Mouse (Mus musculus) brain, embryonic 18.5 days (tissue): ENCODE measurements at regions not wholly inside any gene's neighbourhood (a gene's known extent, or its start where the extent isn't known, plus 50 kb on each side); places are given as distances from the start of the nearest gene placed in this dataset.
A peak's percentile ranks its signal among the peaks of the same experiment; 100 is the strongest.

Experiments used
- DNase-seq: peaks from one replicate; pipeline ENCODE4 v3.0.0-alpha.2; 2012; ENCODE audit warnings: low read depth, low spot score

DNA sequence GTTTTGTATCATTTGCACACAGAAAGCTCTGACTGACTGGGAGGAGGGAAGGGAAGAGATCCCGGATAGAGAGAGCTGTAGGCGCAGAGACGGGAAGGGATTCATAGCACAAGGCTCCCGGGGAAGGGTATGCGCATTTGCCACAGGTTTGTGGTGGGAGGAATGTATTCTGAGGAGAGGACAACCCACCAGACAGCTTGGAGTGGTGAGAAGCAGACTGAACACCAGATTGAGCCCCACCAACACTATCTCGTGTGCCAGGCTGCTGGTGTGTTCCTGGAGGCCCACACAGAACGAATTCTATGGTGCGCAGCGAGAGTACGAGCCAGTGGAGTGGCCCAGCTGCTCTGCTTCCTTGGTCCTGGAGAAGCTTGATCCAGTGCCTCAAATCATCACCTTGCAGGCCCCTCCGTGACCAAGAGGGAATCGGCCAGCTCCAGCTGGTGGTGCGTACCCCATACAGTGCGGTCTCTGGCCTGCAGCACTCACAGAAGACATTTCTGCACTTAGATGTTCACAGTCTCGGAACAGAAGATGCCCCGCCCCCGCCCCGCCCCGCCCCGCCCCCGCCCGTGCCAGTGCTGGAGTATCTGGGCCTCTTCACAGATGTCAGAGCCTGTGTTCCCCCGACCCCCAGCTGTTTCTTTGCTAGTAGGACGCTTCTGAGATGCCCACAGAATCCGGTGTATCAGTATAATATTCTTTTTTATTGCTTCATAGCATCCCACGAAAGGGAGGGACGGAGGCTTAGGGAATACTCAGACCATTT, 92.8 kb upstream of the Tmem189 start:
- peak; percentile 20 for DNase-seq

DNA sequence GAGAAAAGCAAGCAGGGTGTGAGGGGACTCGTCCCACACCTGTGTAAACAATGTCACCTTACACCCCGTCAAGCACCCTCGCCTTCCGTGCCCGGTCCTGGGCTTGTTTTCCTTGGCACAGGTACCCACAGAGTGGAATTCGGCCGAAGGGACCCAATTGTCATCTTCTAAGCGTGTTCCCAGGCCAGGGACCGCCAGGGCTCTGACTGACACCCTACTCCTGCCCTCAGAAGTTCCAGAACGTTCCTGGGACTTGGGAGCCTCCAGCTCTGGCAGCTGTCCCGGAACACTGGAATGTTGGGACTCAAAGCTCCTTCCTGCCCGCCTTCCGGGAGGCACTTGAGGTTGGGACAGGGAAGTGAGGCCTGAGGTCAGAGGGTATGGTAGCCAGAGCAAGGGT, 91.9 kb upstream of the Tmem189 start:
- no peak for DNase-seq

DNA sequence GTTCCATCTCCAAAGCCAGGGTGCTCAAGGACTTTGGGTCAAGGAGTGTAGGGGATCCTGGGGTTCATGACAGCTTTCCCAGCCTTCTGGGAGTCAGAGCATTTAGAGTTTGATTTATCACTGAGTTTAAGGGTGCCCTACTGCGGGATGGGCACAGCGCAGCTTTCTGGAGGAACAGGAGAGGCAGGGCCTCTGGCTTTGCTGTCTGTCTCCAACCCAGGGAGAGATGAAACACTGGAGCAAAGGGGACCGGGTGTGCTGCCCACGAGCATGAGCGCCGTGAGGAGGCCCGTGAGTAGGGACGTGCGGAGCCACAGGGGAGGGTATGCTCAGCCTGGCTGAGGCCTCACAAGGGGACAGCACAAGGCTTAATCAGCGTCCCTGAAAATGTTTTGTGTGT, 89.1 kb upstream of the Tmem189 start:
- no peak for DNase-seq

DNA sequence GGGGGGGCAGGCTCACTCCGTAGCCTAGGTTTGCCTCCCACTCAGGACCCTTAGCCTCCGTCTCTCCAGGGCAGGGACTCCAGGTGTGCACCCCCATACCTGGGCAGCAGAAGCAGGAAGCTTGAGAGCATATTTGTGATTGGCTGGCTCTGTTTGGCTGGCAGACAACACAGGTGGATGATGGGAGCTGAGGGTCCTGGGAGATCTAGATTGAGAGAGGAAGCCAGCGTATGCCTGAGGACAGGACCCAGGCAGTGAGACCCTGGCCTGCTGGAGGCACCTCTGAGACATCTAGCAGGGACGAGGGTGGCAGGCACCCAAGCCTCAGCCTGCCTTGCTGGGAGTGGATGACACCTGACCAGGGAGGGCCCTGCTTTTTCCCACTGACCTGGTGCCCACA, 88.6 kb upstream of the Tmem189 start:
- DNase-seq, result no peak

DNA sequence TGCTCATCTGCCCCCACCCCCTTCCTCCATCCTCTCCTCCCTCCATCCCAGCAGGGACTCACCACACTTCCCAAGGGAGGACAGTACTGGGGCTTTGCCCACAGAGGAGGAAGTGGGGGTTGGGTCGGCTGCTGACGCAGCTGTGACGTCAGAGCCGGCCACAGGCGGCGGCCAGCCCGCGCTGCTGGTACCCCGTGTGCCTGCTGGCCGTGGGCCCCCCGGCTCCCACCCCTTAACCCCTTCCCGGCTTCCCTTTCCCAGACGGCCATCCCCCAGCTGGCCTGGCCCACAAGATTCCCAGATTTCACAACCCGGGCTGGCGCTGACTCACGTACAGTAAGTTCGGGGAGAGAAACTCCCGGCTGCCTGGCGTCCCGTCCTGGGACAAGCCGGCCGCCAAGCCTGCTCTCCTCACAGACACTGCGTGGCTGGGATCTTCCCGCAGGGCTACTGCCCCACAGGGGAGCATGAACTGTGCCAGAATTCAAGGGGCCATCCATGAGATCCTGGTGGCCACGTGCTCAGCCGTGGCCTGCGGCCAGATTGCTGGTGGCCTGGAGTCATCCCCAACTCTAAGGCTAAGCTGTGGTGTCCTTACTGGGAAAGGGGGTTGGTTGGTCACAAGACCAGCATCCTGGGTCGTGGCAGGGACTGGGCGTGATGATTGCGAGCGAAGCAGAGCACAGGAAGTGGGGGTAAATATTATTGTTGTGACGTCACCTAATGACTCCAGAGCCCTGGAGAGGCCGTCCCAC, 87.9 kb upstream of the Tmem189 start:
- DNase-seq, result no peak

DNA sequence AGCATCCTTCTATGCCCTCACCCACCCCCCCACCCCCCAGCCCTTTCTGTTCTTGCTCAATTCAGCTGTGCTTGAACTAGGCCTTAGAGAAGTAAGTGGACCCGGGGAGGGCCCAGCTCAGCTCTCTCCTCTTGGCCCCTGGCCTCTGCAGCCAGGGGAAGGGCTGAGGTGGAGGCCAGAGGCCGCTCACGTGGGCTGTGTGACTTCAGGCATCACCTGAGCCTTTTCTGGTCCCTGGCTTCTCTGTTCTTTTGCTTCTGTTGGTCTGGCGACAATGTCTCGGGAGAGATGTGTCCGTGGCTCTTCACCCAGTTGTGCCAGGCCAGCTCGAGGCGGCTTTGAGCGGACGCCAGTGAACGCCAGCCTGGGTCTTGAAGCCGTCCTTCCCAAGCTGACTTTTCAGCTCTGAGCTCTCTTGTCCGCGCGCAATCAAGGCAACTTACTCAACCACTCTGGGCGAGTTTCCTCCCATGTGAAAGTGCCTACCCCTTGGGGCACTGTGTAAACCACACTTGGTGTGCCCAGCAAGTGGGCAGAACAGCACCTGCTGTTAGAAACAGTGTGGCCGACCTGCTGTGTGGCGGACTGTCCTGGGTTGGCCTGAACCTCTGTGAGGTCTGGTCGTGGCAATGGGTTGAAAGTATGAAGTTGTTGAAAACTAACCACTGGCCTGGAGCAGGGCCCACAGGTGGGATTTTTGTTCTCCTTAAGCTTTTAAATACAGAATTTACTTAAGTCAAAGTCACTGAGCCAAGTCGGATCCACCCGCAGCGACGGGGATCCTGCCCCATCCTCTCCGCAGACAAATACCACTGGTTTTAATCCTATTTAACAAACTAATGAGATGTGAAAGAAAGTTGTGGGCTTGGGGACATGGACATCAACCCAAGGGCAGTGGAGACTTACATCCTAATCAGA, 86.9 kb upstream of the Tmem189 start:
- no peak for DNase-seq

DNA sequence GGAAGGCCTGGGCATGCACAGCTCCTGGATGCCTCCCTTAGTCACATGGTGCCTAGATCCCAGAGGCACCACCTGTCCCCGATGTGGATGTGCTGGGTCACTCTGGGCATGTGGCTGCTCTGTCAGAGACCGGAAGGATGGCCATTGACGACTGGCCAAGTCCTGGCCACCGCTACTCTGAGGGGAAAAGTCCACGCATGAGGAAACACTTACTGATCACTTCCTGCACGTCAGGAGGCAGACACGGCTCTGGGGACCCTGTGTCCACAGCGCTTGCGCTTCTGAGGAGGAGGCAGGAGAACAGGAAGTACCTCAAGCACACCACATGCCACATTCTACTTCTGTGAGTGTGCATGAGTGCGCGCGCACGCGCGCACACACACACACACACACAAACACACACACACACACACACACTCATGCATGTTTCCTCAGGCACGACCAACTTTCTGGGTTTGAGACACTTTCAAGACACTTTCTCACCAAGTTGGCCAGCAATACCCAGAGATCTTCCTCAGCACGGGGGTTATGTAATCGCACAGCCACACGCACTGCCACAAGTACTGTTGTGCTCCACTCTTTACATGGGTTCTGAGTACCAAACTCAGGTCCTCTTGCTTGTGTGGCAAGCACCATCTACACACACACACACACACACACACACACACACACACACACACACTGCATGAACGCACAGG, 85.7 kb upstream of the Tmem189 start:
- DNase-seq, result no peak

DNA sequence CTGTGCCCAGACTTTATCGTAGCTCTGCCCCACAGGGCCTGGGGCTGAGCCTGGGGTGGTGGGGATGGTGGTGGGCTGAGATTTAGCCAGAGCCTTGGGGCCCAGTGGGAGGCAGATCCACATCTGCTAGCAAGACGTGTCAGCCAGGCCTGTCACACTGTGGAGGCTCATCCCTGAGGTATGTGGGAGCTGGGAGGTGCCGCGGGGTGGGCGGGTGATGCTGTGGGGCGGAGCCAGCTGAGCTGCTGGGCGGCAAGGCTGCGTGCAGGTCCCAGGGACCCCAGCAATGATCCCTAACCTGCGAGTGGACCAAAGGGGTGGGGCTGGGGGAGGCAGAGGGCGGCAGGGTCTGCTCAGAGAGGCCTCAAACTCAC, 85.2 kb upstream of the Tmem189 start:
- no peak for DNase-seq

DNA sequence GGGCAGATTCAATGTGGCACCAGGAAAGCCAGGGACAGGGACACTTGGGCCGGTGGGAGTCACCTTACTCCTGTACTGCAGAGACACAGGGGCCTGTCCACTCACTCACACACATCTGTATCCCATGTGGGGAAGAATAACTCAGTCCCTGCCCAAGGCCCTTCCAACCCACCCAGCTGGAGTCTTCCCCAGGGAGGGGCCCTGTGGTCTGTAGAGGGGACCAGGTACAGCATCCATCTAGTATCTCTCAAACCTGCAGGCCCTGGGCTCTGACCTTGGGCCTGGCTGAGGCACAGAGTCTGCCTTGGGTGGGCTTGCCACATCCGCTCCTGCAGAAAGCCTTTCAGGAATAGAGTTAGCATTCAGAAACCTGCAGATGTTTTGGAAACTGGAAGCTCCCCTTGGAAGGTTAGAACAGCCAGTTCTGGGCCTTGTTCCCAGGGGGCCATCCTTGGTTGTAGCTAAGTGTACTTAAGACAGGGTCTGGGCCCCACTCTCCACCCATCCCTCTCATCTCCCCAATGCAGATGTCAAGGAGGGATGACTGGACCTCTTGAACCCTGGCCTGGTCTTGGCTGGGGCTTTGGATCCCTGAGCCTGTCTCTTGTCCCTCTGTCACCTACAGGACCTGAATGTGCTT, 84.7 kb upstream of the Tmem189 start:
- DNase-seq, result no peak

DNA sequence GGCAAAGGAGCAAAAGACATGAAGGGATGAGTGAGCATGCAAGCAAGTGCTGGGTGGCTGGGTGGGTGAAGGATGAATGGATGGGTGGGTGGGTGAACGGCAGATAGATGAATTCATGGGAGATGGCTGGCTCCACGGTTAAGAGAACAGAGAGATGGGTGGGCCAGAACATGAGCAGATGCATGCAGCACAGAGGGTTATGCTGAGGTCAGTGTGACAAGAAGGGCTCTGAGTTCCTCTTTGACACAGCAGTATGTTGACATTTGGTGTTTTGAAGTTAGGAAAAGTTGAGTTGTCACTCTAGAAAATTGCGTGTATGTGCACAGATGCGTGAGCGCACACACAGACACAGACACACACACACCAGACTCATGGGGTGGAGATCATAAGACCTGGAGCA, 83.2 kb upstream of the Tmem189 start:
- DNase-seq, result no peak

DNA sequence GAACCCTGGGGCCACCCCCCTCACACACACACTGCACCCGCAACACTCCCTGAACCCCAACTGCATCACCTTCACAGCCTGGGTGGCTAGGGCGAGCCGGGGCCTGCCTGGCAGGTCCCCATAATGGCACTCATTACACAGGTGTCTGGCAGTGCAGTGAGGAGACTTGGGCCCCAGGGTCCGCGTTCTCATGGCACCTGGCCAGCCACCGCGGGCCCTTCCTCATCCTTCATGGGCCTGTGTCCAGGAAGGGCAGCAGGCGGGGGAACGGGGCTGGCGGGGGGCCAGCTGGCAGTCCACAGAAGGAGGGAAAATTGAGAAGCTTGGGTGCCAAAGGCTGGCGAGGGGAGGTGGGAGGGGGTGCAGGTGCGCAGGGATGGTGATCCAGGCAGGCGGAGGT, 78.3 kb upstream of the Tmem189 start:
- no peak for DNase-seq

DNA sequence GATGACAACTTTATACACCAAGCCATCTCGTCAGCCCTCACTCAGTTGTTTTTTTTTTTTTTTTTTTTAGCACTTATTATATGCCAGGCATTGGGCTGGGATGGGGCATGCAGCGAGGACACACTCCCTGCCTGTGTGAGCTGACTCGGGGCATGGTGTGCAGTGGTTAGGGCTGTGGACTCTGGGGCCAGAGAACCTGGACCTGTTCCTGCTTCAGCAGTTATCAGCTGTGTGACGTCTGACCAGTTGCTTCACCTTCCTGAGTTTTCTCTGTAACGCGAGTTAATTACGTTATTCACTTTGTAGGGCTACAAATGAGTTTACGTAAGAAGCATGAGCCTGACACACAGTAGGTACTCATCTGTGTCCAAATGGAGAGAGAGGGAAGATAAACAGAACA, 77.7 kb upstream of the Tmem189 start:
- no peak for DNase-seq

DNA sequence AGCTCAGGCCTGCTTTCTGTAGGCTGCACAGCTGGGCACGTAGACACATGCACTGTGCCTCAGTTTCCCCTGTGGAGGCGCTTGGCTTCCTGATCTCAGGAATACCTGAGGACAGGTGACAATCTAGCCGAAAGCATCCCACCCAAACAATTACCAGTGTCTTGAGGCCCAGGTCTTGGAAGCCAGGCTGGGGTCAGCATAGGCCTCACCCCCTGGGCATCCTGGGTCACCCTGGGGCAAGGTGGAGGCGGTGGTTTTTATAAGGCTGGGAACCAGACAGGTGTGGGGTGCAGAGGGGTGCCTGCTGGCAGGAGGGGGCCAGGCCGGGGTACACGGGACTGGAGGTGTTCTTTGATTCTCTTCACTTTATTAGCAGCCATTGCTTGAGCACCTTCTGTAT, 76.2 kb upstream of the Tmem189 start:
- DNase-seq, result no peak

DNA sequence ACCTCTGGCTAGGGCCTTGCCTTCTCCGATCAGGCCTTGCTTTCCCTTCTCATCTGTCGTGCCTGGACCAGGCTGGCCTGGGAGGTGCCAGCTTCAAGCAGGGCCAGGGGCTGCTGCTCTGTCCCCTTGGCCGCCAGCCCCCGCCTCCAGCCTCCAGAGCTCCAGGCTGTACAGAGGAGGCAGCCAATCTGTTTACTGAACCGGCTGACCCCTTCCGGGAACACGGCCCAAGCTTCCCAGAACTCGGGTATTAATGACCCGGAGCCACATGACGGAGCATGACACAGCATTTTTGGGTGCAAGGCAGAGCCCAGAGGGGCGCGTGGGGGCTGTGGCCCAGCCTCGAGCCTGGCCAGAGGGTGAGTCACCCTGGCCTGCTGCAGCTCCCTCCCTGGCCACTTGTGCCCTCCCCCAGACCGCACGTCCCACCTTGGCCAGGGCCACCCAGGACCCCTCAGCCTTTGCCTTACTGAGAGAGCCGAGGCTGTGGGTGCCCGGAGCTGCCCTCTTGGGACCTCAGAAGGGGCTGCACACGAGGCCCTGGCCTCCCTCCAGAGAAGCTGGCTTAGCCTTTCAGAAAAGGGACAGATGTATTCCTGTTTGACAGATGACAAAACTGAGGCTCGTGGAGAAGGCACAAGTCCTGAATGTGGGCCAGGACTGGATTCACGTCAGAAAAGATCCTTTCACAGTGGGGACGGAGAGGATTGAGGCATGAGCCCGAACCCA, 75.6 kb upstream of the Tmem189 start:
- DNase-seq, result peak; percentile 37

DNA sequence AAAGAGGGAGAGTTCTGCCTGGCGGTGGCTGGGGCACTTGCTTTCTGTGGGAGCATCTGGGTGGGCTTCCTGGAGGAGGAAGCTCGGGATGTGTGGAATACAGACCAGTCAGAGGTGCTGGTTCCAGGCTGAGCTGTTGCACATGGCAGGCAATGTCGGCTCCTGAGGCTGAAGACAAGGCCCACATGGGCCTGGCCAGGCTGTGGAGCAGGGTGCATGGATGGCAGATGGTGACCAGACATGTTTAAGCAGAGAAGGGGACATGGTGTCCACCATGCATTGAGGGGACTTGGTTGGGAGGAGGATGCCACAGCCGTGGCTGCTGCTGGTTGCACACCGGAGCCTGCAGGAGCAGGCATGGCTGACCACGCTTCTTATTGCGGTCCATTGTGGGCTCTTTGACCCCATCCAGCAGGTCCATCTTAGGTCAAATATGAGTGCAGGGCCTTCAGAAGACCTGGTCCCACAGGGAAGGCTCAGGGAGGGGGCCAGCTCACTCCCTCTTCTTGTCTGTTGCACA, 74.3 kb upstream of the Tmem189 start:
- no peak for DNase-seq

DNA sequence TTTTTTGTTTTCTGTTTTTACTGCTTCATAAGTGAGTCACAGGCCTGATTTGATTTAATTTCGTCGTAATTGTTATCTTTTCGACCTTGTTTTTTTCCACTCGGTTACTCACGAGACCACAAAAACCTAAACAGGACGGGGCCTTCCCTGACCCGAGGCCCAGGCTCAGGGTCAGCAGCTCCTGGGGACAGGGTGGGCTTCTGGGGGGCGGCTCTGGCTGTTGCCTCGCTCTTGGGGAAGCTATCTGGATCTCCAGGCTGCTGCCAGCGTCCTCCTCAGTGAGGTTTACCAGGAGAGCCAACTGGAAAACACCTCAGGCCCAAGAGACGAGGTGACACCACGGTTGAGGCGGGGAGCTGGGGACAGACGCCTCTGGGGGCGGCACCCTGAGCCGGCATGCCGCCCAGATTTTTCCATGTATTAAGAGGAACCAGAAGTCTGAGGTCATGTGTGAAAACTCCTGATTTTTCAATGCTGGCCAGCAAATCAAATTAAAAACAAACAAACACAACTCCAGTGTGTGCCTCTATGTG, 71.8 kb upstream of the Tmem189 start:
- no peak for DNase-seq

DNA sequence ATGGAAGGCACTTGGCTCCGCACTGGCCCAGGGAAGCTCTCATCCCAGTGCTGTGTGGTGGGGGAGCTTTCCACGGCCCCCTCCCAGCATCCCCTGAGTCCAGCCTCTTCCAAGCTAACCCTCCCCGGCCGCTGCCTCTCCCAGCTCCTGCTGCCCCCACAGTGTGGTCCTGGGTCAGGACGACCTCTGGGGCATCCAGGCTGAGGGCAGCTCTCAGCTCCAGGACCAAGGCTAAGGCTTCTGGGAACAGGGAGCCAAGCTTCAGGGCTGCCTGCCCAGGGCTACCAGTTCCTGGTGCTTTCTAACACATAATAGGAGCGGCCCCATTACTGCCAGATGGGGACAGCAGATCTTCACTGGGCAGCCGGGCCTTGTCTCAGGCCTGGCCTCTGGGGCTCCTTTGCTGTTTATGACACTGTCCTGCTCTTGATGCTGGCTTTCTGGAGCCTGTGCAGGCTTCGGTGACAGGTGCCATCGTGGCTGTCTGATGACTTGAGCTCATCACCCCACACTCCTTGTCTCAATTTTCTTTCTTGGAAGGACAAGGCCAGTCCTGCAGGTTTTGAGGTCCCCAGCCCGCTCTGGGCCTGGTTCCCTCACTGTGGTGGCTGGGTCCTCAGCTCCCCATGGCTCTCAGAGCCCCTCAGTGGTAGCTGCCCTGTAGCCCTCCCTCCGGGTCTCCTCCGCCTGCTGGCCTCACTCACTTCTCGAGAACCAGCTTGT, 71.2 kb upstream of the Tmem189 start:
- no peak for DNase-seq

DNA sequence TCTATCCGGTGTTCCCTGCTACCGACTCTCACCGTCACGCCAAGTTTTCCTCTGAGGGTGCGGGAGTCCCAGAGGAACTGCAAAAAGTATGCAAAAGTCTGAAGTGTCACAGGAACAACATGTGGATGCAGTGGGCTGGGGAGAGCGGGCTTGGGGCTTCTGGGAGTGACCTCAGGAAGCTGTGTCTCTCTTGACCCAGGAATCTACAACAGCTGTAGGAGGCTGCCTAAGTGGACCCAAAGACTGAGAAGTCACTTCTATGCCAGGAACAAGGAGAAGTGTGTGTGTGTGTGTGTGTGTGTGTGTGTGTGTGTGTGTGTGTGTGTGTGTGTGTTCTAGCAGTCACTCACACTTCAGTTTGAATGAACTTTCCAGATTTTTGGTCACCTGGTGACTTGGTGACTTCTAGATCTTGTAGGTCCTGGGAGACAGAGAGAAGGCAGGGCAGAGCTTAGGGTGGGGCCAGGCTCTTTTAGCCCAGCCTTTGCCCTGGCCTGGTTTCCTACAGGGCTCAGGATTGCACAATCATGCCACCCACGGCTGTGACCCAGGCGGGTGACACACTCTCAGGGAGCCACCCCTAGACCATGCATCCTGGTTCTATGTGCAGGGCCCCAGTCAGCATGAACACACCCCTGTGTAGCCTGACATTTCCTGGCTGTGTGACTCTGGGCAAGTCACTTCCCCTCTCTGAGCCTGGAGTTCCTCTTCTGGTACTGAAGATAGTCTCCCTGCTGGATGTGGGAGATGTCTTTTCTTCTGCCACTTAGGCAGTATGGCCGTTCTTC, 70.2 kb upstream of the Tmem189 start:
- no peak for DNase-seq
